Mouse (Mus musculus): ENCODE results near the gene Sspn. TPM values are rescaled to one million over a fixed set of nuclear protein-coding genes. Genes with fewer than 3 reads are reported as not detected.

Sspn gene
- polyA plus RNA-seq (2012; rRNA removed) = 34.5 and 54.4 TPM in 2 replicates

DNA sequence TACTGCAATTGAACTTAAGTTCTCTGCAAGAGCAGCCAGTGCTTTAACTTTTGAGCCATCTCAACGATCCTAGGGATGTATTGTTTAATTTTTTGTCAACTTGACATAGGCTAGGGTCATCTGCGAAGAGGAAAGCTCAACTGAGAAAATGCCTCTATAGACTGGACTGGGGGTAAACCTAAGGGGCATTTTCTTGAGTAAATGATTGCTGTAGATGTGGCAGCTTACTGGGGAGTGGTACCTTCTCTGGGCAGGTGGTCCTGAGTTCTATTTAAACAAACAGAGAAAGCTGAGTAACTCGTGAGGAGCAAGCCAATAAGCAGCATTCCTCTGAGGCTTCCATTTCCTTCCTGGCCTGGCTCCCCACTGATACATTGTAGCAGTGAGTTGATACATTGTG, at the start of gene Sspn:
Sspn (plus strand) TSS at position 301 of the 400 bp plus-strand sequence.
- no peak for DNase-seq (ENCODE audit: low spot score)

DNA sequence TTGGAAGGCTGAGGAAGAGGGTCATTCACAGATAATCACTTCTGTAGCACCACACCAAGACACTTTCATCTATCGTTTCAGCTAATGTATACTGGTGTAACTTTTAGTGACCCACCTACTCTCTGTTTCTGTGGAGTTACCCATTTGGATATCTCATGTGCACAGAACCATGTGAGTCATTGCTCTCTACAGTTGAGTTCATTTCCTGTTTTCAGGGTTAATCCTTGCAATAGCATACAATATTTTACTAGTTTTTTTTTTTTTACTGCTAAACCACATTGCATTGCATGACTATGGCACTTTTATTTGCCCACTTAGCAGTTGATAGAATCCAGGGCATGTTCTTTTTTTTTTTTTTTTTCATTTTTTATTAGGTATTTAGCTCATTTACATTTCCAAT, 48.4 kb upstream of the Sspn start:
- DNase-seq (ENCODE audit: low spot score) = no peak

DNA sequence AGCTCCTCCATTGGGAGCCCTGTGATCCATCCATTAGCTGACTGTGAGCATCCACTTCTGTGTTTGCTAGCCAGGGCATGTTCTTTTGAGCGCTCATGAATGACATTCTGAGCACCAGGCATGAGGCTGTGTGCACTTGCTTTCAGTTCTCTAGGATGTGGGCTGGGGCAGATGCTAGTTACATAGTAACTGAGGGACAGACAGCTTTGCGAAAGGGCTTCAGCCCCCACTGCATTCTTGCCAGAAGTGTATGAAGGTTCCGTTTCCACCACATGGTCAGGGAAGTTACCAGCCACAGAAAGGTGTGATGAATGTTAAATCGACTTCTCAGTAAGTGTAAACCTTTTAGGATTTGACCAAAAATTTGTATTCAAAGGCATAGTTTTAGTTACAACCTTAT, 47.8 kb upstream of the Sspn start:
- no peak for DNase-seq (ENCODE audit: low spot score)

DNA sequence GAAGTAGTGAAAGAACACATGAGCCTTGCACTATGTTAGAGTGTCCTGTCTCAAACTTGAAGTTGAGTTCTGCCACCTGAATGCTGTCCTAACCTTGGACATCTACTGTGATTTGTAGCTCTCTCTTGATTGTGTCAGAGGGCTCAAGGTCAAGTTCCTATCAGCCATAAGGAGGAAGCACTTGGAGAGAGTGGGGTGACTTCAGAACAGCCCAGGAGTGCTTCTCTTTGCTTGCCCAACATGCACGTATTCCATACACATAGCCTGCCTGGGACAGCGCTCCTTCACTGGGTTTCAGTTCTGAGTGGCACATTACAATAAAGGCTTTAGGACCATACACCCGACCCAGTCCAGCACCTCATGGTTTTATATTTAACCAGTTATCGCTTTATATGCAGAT, 46.4 kb upstream of the Sspn start:
- no peak for DNase-seq (ENCODE audit: low spot score)

DNA sequence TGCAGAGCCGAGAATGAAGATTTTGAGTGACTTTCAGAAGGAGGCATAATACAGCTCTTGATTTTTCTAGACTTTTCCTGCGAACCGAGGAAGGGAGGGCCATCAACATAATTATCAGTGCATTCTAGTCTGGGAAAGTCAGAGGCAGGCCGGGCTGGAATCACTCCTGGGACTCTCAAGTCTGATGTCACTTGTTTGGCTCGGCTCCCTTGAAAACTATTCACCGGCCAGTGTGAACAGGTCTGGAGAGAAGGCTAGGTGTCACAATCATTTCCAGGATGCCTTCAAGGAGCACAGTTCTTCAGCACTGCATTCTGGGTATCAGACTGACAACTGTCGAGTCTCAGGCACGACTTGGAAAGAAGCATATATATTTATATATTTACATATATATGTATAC, 45.2 kb upstream of the Sspn start:
- DNase-seq (ENCODE audit: low spot score) = no peak

DNA sequence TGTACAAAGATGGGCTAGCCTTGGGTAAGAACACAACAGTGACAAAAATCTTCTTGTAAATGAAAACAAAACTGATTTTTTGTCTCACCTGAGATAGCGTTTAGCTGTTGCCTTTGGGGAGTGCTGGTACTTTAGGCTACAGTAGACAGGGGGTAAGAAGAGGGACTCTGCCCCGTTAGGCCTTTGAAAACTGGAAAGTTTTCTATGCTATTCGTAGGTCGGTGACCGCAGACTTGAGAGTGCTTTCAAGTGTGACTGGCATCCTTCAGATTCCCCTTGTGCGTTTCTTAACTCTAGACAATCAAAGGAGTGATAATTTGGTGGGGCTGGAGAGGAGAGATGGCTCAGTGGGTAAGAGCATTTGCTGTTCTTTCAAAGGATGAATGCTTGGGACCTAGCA, 43.7 kb upstream of the Sspn start:
- no peak for DNase-seq (ENCODE audit: low spot score)

DNA sequence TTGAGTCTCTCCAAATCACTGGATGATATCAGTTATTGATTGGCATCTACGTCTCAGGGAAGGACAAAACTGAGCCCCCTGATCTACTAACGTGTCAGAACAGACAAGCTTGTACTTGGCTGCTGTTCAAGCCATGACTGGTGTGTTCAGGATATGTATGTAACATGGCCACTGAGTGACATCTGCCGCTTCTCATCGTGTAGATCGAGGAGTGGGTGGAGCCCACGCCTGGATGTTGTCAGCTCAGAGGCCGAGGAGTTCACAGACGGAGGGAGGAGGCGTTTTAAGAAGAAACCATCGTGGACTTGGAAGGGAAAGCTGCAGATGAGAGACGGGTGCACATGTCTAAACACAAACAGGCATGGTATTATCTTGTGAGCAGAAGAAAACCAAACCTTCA, 39.5 kb upstream of the Sspn start:
- DNase-seq (ENCODE audit: low spot score) = no peak

DNA sequence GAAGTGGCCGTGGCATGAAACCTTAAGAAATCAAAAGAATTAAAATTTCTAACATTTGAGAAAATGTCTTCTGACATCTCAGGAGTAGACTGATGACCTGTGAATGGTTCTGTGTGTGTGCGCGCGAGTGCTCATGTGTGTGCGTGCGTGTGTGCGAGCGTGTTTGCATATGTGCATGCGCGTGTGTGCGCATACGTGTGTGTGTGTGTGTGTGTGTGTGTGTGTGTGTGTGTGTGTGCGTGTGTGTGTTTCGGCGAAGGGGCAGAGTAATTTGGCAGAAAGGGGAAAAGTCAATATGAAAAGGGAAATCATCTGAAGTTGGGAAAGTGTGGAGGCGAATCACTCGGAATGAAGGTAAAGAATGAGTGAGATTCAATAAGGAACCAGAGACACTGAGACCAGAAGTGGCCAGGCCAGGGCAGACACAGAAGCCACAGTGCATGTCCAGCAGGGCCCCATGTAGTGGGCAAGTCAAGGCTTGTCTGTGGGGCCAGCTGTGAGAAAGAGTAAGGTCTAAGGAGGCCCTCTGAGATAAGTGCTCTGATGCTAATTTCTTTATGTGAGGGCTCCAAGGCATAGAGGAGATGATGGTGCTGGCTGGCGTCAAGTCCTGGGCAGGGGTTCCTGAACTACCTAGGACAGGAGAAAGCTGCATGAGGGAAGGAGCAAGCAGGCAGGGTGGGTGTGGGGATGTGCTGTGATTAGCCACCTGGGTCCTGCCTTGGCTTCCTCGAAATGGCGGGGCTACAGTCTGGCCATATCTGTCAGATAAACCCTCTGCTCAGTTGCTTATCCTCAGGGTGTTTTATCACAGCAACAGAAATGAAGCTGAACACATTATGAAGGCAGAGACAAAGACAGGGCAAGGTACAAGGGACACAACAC, 38.8 kb upstream of the Sspn start:
- no peak for DNase-seq (ENCODE audit: low spot score)

DNA sequence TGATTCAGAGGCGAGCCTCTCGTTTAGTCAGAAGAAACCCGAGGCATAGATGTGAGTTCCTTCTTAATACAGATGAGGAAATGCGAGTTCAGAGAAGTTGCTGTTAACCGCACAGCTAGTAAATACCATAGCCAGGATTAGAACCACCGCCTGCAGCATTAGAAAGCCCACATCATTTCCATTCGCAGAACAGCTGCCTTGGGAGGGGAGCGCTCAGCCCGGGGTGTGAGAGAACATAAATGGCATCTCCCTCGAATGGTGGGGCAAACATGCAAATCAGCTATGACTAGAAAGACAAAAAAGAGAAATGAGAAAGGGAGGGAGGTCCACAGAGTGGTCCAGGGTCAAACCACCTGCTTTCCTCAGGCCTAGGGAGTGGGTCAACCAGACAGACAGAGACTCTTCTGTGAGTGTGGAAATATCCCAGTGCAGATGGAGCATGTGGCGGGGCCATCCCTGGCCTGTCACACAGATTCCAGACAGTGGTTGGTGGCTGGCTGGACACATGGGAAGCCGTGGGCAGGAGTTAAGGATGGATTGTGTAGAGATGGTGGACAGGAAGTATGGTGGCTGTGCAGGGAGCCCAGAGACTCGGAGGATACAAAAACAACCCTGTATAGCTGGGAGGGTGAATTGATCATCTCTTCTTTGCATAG, 37.9 kb upstream of the Sspn start:
- DNase-seq (ENCODE audit: low spot score) = no peak

DNA sequence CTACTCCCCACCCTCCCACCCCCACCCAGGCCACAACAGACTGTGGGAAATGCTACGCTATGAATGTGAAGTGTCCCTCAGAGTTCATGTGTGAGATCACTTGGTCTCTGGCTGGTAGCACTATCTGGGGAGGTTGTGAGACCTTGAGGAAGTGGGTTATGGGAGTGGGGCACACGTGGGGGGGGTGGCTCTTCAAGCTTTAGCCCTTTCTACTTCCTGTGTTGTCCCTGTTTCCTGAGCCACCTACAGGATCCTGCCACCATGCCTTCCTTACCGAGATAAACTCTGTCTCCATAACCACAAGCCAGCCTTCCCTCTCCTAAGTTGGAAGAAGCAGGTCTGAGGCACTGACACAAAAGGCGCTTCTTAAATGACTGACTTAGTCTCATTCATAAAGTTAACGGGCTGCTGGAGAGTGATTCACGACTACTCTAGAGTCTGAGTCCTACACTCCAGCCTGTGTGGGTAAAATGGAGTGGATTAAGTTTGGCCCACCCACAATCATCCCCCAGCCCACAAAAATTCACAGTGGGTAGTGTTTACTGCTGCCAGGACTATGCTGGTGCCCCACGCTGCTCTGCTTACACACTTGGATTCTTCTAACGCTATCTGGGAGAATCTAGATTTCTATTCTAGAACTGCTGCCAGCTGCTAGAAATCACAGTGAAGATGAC, 36.6 kb upstream of the Sspn start:
- no peak for DNase-seq (ENCODE audit: low spot score)

DNA sequence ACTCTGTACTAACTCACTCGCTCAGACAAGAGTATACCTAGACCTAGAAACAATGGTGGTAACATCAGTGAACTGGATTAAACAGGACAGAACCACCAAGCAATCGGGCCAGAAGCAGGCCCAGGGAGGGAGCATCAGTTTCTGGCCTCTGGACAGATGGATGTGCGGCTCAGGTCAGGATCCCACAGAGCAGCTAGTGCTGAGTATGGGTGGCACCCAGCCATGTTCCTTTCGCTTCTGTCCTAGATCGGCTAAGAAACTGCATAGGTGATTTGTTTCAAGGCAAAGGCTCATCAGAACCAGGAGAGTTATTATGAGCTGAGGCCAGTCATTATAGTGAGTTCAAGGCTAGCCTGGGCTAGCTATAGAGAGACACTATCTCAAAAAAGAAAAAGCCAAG, 27.3 kb upstream of the Sspn start:
- DNase-seq (ENCODE audit: low spot score) = no peak

DNA sequence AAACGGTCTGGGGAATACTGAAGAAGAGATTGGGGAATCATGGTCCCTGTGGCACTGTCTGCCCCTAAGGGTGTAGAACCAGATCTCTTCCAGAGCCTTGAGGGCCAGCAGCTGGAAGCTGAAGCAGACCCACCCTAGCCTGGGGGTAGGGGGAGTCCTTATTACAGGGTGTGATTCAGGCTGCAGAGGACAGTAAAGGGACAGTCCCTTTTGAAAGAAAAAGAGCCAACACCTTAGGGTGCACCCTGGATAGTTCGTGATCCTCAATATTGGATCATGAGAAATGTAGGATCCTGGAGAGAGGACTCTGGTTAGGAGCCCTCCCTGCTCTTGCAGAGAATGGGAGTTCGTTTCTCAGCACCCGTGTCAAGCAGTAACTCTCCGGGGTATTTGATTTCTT, 26.8 kb upstream of the Sspn start:
- no peak for DNase-seq (ENCODE audit: low spot score)

DNA sequence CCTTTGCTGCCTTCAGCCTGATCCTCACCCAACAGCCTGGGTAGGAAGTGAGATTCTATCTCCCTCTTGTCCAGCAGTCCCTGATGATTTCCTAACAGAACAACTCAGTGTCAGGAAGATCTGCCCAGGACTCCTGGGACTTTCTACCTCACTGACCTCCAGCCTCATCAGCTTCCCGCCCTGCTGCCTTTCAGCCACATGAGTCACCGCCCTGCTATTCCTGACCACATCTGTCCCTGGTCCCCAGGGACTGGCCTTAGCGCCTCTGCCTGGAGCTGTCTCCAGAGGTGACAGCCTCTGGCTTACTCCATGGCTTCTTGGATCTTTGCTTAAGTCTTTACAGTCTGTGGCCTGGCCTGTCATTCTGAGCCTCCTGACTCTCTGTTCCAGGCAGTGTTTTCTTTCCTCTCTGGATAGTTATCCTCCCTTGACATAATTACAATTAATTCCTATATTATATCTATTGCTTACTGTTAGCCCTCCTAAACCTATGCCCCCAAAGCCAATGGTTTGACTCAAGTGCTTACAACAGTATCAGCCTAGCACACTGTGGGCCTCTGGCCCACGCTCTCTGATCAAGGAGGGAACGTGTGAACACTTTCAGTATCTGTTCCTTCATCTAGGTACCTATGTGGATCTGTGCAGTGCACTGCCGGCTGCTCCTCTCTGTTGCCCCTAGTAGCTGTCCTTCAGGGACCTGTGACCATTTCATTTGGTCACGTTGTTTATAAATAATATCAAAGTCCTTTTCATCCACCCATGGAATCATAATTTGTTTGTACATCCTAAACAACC, 25.1 kb upstream of the Sspn start:
- no peak for DNase-seq (ENCODE audit: low spot score)

DNA sequence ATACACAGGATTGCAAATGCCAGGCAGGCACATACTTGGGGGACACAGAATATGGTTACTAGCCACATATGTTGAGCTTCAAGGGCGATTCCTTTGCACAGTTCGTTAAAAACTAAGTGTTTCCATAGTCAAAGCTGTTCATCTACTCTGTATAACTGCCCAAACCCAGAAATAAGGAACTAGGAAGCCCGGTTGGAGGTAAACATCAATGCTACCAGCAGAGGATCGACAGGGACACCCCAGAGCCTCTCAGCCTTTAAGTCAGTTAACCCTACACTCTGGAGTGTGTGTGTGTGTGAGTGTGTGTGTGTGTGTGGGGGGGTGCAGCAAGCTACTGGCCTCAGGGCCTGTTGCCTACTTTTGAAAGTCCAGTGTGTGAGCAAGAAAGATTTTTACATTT, 21.5 kb upstream of the Sspn start:
- DNase-seq (ENCODE audit: low spot score) = no peak

DNA sequence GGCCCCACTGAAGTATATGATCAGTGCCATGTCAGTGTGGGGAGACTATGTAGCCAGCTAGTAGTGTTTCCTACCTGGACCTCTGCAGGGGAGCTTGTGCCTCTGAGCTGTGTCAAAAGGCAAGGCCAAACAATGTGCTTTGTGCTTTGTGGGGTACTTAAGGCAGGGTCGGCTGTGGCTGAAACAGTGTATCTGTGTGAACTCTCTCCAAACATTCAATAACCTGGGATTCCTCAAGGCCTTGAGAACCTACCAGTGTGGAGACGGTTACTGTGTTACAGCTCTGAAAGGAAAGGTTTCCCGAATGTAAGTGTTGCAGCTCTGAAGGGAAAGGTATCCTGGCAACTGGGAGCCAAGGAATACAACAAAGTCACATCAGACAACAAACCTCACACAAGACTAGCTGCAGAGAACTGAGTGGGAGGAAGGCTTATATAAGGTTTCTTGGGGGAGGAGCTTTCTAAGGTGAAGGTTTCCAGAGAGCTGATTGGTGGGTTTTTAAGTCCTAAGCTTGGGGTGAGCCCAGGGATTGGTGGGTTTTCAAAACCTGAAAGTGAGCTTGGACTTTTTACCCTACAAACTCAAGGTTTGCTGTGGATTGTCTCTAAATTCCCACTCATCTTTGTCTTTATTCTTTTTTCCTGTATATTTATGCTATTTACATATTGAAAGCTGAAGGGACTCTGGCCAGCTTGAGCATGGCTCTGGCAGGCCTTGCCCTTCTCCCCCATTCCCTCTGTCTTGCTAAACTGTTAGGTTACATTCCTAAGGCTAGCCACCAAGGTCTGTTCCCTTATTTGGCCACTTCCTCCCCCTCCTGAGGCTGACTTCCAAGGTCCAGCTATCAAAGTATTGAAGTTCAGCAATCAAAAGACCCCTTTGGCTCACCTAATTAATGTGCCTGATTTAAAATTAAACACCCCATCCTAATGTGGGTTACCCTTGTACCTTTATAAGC, 20.7 kb upstream of the Sspn start:
- no peak for DNase-seq (ENCODE audit: low spot score)

DNA sequence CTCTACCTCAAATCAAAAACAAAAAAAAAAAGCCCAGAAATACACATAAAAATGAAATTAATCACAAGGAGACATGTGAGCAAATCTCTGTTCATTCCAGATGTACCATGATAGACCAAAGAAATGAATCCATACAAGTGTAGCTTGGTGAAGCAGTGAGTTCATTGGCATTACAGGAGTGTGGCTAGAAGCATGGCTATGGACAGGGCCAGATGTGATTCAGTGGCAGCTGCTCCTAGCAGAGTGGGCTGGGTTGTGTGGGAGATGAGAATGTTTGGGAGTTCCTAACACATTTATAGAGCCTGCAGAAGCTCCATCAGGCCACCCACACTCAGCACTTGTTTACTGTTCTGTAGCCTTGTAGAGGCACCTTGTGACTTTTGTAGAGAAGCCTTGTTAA, 19.2 kb upstream of the Sspn start:
- no peak for DNase-seq (ENCODE audit: low spot score)

DNA sequence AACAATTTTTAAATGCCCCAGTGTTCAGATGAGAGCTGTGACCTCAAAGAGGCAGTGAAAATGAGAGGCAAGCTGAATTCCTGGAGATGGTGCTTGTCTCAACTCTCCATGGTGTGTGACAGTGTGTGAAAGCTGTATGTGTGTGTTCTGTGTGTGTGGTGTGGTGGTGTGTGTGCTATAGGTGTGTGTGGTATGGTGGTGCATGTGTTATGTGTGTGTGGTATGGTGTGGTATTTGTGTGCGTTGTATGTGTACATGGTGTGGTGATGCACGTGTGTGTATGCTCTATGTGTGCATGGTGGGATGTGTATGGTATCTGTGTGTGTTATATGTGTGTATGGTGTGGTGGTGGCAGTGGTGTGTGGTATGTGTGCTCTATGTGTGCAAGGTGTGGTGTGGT, 16.0 kb upstream of the Sspn start:
- no peak for DNase-seq (ENCODE audit: low spot score)

DNA sequence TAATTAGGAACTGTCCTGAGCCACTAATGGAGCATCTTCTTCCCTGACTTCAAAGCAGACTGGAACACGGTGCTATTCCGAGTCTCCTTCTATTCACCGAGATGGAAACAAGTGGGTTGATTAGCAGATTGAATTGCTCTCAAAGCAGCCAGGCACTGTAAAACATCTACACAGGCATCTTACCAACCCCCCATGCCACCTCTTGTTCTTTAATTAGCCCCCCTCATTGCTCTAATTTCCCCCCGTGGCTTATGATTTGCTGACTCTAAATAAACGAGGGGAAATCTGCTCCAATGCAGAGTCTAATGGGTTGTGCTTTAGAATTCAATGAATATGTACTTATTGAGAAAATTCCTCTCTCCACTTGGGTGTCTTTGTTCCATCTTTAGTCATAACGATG, 15.0 kb upstream of the Sspn start:
- no peak for DNase-seq (ENCODE audit: low spot score)

DNA sequence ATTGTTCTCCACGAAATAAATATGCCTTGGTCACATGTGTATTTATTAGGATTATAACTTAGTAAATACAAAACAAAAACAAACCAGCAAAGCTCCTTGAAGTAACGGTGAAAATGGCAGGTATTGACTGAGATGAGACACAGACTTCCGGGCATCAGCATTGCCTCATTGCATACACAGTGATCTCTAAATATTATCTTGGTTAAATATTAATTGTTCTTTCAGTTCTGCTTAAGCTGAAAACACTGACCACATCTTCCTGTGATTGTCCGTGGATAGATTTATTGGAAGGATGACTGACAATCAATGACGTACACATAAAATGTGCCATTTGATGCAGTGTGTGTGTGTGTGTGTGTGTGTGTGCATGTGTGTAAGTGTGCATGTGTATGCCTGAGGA, 13.2 kb upstream of the Sspn start:
- no peak for DNase-seq (ENCODE audit: low spot score)

DNA sequence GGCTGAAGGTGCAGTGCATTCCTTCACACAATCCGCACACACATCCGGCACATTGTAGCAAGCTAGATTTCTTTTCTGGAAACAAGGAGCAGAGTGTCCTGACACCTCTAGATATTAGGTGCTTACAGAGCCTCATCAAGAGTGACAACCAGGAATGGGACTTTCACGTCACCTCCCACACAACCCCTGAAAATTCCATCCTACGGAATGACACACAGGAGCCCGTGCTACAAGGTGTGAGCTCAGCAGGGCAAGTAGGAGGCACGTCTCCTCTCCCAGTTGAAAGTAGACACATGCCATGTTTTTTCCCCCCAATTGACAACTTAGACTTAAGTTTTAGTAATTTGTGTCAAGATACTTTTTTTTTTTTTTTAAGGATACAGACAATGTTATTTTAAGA, 7.8 kb upstream of the Sspn start:
- DNase-seq (ENCODE audit: low spot score) = no peak

All from urinary bladder, adult 2 months (tissue).